Mouse (Mus musculus) c-Kit-negative CD71-positive TER-119-positive erythroid progenitor cells, embryonic 14.5 days (primary cell): ENCODE results near the gene Mapt.
"Not testable (repeated sequence)": the region's sequence is repeated elsewhere in the genome, so short reads cannot be mapped to it uniquely, and the experiment has no call there.

Experiments
- DNase-seq: peaks from one replicate; pipeline ENCODE4 v3.0.0-alpha.2; 2013; ENCODE audit warnings: low read depth, low spot score

Gene Mapt

DNA sequence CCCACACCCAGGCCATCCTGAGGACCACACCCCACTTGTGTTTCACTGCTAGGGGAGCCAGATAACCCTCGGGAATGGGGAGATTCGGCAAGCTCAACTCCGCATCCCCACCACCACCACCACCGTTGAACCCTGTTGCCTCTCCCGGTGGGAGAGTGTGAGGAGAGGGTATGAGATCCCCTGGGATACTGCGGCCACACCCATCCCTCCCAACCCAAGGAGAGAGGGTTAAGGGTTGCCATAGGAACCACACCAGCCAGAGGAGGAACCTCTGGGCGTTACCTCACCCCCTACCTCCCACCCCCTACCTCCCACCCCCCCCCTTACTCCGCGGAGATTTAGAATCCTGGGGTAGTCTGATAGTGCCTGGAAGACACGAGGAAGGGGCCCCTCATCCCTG, 1.9 kb downstream of the Mapt start:
- no peak for DNase-seq

DNA sequence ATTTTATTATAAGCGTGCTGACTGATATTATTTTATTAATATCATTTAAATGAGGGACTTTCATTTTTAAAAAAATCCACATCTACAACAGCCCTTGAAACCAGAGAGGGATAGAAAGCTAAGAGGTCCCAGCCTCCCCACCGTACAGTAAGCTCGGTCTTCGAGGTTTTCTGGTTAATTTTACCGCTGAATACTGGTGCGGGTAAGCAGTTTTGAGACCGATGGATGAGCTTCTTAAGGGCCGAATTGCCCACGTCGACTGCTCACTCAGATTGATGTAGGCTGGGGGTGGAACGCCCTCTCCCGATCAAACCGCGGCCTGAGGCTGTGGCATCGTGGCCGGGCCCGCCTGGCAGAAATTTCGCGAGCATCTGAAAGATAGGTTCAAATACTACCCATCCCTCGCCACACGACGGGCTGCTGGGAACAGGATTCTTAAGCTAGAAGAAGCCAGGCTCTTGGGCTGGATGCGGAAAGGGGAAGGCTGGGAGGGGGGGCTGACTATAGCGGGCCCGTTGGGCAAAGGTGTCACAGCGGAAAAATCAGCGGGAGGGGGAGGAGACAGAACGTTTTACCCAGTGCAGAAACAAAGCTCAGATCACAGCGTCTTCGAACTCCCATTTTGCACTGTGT, 2.5 kb downstream of the Mapt start:
- DNase-seq = no peak

DNA sequence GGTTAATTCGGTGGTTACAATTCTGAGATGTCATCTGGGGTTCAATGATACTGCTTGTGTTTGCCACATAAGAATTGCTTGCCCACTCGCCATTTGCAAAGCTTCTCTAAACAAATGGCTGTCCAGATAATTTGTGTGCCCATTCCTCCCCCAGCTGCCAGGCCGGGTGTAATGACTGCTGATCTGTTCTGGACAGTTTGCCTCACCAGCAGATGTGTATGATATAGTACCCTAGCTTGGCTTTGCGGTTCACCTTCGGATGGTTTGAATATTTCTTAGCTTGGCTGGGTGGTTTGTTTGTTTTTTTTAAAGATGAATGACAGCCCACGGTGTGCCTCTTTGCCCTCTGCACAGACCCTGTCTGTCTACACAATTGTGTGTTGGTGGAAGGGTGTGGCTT, 3.5 kb downstream of the Mapt start:
- no peak for DNase-seq

DNA sequence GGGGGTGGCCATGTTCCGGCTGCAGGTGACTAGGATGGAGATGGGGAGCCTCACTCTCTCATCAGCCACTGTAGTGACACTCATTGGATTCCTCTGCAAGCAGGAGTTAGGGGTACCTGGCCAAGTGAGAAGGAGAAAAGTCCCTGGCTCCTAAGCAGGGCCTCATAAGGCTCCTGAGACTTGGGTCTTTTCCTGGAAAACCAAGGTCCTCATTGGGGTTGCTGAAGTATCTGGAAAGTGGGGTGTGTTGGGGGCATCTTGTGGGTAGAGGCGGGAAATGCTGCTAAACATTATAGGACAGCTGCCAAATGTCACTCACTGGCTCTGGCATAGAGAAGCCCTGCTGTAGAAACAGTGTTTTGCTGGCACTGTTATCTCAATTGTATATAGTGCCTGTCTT, 4.7 kb downstream of the Mapt start:
- DNase-seq = no peak

DNA sequence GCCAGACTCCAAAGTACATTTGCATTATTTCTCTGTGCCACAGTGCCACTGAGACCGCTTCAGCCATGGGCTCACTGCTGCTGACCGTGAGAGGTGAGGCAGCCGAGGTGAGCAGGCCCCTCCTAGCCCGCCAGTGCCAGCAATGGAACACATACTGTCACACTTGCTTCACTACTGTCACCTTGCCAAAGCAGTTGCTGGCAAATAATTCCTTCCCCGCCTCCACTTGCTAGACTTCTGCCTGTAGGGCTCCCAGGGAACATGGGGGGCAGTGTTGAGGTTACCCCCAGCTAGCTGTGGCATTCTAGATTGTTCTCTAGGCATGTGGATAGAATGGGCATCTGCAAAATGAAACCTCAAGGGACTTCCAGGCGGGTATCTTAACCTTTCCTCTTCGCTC, 6.0 kb downstream of the Mapt start:
- DNase-seq = no peak

DNA sequence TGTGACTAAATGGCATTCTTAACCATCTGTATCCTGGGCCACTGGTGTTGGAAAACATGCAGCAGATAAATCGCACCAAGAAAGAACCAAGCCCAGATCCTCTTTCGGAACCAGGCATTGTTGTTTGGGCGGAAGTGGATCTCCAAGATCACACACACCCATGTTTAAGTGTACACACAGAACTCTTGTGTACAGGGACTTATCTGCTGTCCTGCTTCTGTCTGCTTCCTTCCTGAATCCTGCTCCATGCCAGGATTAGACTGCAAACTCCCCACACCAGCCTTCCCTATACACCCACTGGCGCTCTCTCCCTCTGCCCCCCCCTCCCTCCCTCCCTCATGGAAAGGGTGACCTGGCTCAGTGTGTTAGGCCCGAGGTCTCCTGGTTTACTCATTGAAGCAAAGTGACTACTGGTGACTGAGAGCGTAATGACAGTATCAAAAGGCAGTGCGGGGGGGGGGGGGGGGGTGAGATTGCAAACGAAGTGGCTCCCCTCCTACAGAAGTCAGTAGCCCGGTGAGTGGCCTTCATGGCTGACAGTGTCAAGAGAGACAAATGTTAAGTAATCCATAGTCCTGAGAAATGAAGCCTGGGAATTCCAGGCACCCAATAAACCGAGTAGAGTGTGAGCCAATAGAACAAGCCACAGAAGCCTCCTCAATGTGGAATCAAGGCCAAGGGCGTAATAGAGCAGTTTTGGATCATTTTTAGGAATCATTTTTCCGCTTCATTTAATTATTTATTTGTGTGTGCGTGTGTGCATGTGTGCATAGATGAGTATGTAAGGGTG, 7.0 kb downstream of the Mapt start:
- no peak for DNase-seq

DNA sequence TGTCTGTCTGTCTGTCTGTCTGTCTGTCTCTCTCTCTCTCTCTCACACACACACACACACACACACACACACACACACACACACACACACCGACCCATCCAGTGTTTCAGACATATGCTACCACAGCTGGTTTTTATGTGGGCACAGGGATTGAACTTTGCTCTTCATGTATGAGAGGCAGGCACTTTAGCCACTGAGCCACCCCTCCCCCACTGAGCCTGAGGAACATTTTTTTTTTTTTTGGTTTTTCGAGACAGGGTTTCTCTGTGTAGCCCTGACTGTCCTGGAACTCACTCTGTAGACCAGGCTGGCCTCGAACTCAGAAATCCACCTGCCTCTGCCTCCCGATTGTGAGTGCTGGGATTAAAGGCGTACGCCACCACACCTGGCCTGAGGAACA, 14.3 kb downstream of the Mapt start:
- not testable (repeated sequence) for DNase-seq

DNA sequence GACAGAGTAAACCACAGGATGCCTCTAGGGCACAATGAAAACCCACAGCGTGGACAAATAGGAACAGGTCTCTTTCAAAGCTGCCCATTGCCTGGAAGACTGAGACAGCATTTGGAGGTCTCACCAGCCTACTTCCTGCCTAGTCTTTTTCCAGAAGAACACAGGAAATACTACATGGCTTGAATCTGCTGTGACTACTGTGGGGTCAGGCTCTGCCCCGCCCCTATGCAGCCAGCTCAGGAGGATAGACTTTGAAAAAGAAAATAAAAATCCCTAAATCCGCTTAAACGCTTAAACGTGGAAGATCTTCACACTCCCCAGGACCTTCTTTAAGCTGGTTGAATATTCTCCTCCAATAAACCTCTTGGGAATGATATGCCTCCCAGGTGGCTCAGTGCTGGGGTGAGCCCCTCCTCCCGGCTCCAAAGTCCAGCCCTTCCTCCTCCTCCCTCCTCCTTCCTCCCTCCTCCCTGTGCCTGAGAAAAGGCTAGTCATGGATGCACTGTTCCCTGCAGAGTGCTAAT, 15.0 kb downstream of the Mapt start:
- no peak for DNase-seq

DNA sequence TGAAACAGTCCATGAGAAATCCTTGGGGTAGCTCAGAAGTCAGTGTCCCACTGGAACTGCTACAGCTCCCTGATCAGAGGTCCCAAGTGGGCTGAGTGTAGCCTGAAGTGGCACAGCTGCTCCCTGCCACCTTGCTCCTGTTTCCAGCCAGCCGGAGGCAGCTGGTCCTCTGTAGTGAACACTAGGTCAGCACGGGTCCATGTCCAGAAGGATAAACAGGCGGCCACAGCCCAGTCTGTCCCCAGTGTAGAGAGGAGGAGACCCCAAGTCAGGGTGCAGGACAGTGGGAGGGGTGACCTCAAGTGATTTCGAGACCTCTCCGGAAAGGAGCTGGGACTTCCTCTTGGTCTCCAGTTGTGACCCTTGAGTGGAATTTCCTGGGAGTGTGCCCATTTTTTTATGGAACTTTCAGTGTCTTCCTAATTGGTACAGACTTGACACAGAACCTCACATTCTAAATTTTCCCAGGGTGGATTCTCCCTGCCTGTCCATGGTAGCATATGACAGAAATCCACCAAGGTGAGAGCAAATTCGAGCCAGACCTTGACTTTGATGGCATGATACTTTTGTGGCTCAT, 16.0 kb downstream of the Mapt start:
- DNase-seq = no peak

DNA sequence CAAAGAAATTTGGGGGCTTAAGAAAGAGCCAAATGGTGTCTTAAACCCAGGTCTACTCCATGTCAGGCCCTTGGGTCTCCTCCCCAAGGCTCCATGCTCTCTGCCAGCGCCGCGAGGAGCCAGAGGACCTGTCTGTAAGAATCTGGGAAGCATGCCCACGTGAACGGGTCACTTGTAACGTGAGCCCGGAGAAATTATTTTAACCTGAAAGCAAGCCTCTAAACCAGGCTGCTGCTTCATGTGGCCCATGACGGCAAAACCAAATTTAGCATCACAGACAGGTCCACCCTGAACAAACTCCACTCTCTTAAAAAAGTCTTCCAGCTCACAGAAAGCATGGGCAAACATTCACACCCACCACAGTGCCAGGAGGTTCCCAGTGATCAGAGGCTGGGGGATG, 18.2 kb downstream of the Mapt start:
- DNase-seq = no peak

DNA sequence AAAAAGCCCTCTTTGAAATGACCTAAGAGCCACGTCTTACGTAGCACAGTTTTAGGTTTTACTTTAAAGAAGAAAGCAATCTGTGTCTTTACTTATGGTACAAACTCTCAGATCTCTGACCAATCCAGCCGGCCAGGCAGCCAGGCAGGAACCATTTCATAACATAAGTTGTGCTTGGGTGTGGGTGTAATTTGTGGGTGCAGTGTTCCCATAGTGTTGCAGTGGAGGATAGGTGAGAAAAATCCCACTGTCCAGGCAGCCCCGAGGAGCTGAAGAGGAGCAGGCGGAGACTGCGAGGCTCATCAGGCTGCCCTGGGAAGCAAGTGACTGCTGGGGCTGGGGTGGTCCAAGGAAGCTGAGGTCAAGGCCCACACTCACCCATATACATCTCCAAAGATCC, 19.9 kb downstream of the Mapt start:
- DNase-seq = no peak

DNA sequence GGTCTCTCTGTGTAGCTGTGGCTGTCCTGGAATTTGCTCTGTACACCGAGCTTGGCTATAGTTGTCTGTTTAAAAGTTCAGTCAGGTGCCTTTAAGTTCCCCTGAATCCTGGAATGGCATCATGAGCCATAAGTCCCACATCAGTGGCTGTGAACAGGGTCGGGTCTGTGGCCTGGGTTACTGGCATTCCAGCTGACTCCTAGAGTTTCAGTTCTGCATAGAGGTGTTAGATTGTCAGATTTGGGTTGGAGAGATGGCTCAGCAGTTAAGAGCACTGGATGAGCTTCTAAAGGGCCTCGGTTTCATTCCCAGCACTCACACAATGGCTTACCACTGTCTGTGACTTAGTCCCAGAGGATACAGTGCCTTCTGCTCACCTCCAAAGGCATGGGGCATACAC, 20.9 kb downstream of the Mapt start:
- no peak for DNase-seq

DNA sequence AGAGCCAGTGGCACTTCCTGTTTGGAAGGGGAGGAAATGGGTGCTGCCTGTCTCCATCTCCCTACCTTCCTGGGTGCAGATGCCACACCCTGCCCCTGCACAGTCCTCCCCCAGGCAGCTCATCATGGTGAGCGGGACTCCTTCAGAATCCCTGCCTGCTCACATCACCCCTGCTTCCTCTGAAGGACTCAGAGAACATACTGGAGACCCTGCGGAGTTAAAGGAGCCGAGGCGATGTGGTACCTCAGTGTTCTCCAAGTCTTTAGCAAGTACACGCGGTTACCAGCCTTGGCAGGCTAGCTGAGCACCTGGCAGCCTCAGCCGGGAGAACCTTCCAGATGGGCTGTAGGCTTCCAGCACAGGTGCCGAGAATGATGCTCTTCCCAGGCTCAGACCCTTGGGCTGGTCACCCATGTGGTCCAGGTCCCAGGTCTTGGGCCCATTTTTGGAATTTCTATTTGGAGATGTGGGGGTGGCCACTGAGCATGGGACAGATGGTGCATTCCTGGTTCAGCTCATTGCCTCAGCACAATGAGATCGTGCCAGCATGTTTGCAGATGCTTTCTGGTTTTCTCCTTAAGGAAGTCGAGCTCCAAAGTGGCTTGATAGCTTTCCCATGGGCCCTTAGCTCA, 23.3 kb downstream of the Mapt start:
- DNase-seq = no peak

DNA sequence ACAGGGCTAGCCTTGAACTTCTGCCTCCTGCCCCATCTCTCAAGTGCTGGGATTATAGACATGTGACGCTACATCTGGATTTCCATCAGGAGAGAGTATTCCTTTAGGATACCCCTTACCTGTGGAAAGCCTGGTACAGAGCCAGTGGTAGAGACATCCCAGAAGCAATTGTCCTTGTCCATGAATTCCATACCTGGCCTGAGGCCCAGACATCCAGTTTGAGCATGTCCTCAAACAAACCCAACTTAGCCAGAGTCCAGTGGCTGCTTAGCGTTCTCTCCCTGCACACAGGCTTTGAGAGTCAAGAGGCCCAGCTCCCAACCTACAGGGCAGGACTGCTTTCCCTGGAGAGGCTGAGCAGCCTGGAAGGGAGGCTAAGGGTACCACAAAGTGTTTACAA, 25.0 kb downstream of the Mapt start:
- DNase-seq = no peak

DNA sequence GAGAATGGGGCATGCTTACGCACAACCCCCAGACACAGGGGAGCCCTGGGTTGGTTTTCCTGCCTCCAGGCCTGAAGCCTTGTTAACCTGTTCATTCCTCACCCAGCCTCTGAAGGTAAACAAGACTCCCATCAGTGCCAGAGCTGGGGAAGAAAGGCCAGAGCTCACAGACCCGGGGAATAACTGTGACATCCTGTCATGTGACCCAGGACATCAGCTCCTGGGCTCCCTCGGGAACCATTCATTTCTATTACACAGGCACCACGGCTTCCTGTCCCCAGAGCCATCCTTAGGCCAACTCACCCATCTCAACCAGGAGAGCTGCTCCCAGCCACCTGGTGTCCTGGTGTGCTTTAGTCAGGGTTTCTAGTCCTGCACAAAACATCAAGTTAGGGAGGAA, 27.8 kb downstream of the Mapt start:
- no peak for DNase-seq

DNA sequence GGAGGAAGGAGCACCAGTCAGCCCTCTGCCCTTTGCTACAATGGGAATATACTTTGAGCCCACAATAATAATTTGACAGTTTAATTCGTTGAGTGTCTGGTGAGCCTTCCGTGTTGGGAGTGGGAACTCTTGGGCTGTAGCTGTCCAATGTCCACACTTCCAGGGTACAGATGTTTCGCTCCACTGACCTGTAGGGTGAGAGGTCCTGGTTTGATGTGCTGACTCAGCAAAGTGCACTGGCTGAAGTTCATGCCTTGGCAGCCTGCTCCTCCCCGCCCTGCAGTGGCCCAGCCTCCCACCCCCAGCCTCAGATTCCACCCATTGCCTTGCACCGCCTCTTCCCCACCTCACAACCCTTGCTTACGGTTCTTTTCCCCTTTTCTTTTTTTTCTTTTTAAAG, 33.5 kb downstream of the Mapt start:
- DNase-seq = no peak

DNA sequence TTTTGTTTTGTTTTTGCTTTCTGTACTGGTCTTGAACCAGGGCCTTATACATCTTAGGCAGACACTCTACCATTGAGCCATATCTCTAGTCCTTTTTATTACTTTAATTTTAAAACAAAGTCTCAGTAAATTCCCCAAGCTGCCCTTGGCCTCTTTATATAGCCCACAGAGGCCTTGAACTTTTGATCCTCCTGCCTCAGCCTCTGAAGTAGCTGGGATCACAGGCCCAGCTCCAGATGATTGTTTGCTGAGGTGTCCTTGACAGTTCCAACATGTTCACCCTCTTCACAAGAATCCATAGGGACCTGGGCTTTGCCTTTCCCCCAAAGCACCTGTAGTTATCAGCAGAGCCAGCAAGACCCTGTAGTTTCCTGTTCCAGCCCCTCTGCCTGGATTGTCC, 34.5 kb downstream of the Mapt start:
- no peak for DNase-seq

DNA sequence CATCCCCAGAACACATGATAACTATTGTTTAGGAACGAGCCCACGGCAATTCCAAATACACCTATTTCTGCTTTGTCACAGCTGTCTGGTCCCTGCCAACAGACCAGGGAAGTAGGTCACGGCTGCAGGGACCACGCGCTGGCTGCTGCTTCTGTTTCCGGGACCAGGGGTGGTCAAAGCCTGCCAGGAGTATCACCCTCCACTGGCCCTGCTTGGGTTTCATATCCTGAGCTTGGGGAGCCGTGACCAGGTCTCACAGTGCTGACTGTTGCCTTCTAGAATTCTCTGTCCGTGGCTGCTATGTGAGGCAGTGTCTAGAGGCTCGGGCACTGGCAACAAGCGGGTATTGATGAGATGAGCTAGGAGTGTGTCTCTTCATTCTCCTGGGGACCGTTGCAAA, 36.2 kb downstream of the Mapt start:
- no peak for DNase-seq

DNA sequence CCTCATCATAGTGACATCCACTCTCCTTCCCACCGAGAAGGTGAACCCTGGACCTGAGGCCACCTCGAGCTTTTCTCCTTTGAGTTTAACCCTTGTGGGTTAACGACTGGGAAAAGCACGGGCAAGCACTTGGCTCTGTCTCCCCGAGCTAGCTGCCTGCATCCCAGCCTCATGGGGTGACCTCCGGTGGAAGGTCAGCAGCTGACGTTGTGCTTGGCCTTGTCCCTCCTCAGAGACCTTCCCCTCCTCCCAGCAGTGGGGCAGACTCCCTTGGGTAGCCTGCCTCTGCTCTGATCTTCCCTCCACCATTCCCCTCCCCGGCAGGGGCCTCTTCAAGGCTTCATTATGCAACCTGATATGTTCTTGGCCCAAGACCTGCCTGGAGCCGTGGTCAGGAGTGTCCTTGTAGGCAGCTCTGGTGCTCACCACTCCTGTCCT, 38.2 kb downstream of the Mapt start:
- DNase-seq = no peak

DNA sequence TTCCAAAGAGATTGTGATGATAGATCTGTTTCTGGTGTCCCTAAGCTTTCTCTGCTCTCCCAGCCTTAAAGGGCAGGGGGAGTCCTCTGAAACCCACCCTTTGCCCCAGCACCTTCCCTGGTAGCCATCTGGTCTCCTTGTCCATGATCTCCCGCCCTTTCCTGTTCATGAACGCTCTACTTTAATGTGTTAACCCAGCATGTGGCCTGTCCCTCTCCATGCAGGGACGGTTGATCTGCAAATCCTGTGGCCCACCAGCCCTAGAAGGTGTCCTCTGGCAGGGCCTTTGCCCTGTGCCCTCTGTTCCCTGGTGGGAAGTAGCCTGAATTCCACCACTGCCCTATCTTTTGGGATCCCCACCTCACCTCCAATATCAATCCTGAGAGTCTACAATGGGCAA, 39.3 kb downstream of the Mapt start:
- no peak for DNase-seq

DNA sequence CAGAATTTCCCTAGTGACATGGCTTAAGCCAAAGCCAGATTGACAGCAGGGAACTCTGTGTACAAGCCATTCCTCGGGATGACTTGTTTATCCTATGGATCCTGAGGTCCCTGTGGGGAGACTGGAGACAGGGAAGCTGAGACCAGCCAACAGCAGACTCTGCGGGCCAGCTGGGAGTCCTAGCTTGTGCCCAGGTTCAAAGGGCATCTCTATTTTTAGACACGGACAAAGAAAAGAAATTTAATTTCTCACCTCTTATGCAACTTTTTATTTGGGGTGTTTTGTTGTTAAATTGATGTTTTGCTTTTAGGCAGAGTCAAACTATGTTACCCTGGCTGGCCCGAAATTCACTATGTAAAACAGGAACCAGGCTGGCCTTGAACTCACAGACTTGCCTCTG, 39.7 kb downstream of the Mapt start:
- no peak for DNase-seq

DNA sequence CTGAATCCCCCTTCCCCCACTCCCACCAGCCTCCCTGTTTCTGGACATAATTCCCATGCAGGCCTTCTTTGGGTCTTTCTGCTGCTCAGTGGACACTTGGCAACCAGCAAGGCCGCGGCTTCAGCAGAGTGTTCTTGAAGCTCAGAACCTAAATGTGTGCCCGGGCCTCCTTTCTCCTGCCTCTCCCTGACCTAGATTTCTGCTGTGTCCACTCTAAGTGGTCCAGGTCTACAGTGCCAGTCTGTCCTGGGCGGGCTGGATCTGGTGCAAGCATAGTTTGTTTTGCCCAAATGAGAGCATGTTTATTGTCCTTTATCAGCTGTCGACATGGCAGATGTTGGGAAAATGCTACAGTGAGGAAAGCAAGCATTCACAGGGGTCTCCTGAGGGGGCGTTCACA, 40.7 kb downstream of the Mapt start:
- no peak for DNase-seq

DNA sequence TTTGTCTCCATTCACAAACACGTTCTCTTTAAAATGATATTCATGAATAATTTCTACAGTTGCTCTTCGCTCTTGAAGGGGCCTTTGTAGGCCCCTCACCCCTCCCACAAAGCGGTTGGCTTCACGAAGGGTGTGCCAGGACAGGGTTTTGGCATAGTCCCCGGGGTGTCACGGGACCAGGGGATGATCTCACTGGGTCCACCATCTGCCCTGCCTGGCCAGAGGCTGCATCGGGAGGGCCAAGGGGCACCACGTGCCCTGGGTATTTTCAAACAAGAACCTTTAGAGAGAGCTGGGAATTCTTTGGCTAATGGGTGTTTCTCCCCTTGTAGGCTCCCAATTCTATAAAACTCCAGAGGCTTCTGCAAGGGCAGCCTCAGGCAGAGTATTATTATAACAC, 41.2 kb downstream of the Mapt start:
- DNase-seq = no peak
